Mouse (Mus musculus) liver, embryonic 13.5 days (tissue): ENCODE measurements around the gene Vsx2. TPM values are rescaled to one million over a fixed set of nuclear protein-coding genes. Genes with fewer than 3 reads are reported as not detected.
A peak's percentile ranks its signal among the peaks of the same experiment; 100 is the strongest.
"Not testable (repeated sequence)": the region's sequence is repeated elsewhere in the genome, so short reads cannot be mapped to it uniquely, and the experiment has no call there.

Experiments
- ATAC-seq: fragments of 200-750 bp; cut with Nextera tagmentation; 2 replicates; pipeline ENCODE4 v1.8.0; 2017; ENCODE audit warnings: low read depth, mild to moderate bottlenecking, moderate number of reproducible peaks, moderate library complexity
- DNase-seq: peaks from one replicate; pipeline ENCODE4 v3.0.0; 2022
- H3K27ac ChIP-seq: fragments of 300-500 bp; sonication (generic); 2 replicates; pipeline ENCODE4 v1.5.1; 2015; ENCODE audit warnings: moderate library complexity, mild to moderate bottlenecking, inconsistent platforms
- H3K27me3 ChIP-seq: fragments of 300-500 bp; sonication (generic); 2 replicates; pipeline ENCODE4 v1.6.1; 2015; ENCODE audit warnings: mild to moderate bottlenecking, inconsistent platforms
- H3K36me3 ChIP-seq: fragments of 300-500 bp; sonication (generic); 2 replicates; pipeline ENCODE4 v1.6.1; 2015; ENCODE audit warnings: mild to moderate bottlenecking, inconsistent platforms
- H3K4me1 ChIP-seq: fragments of 300-500 bp; sonication (generic); replicated peaks from 2 replicates; pipeline ENCODE4 v1.6.1; 2015; ENCODE audit warnings: inconsistent platforms
- H3K4me2 ChIP-seq: fragments of 300-500 bp; sonication (generic); 2 replicates; pipeline ENCODE4 v1.6.1; 2015; ENCODE audit warnings: inconsistent platforms, mild to moderate bottlenecking, moderate library complexity
- H3K4me3 ChIP-seq: fragments of 300-500 bp; sonication (generic); replicated peaks from 2 replicates; pipeline ENCODE4 v1.5.1; 2015; ENCODE audit warnings: mild to moderate bottlenecking, inconsistent platforms
- H3K9ac ChIP-seq: fragments of 300-500 bp; sonication (generic); 2 replicates; pipeline ENCODE4 v1.6.1; 2015; ENCODE audit warnings: mild to moderate bottlenecking, inconsistent platforms
- H3K9me3 ChIP-seq: fragments of 300-500 bp; sonication (generic); replicated peaks from 2 replicates; pipeline ENCODE4 v1.6.1; 2016; ENCODE audit warnings: inconsistent platforms
- WGBS: fragments of 180-500 bp; shearing (Covaris S2); methylation state at CpG from one replicate; pipeline ENCODE4 v1.1.7; 2015; ENCODE audit not compliant: insufficient replicate concordance; 5-methylcytosine and 5-hydroxymethylcytosine counted together
- polyA plus RNA-seq: library from polyadenylated mRNA; unstranded; fragments of >200 nt; fragmentation: Nextera tagmentation; extraction: Ambion mirVana; gene quantifications from 2 replicates; pipeline ENCODE4 v1.2.1, GENCODE M21; 2015

The Vsx2 gene
- not detected in 2 replicates for polyA plus RNA-seq

DNA sequence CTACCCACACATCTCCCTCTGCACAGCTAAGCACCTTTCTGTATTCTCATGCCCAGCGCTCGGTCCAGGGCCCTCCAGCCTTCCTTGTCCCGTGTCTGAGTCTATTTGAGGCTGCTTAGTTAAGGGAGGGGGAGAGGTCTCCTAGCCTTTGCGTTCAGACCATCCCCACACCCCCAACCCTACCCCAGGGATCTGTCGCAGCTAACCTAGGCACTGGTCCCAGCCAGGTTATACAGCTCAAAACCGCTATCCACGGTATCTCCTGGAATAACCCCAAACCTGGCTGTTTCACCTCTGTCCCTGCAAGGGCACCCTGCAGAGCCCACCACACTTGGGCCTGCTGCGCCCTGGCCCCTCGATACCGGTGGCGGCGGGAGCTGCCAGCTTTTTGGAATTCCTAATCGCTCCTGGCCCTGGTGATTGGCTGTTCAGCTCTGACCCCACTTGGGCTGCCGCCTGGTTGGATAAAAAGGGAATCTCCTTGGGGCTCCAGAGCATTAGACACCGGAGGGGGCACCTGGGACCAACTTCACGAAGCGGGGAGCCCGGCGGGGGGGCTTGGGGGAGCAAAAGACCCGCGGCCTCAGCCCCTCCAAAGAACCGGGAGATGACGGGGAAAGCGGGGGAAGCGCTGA lies at the start of gene Vsx2:
Gene Vsx2 (plus strand): TSS at position 427 of the 635 bp plus-strand sequence.
- H3K4me3 ChIP-seq = no peak within 1 kb of the TSS; the same call in 1 of the 2 replicates
- H3K9me3 ChIP-seq = no peaks in the 10 kb centered on the region
- ATAC-seq (no peak), DNase-seq (no peak)
- WGBS = 7% methylated on average over 25 of the region's 25 CpGs
- H3K27ac ChIP-seq = no peak within 1 kb of the TSS
- no peak within 1 kb of the TSS for H3K9ac ChIP-seq
- no peaks in the 10 kb centered on the region for H3K4me1 ChIP-seq
- H3K36me3 ChIP-seq = no peaks in the 10 kb centered on the region
- H3K27me3 ChIP-seq = peaks cover 92% of the 10 kb centered on the region
- H3K4me2 ChIP-seq = no peak within 1 kb of the TSS

DNA sequence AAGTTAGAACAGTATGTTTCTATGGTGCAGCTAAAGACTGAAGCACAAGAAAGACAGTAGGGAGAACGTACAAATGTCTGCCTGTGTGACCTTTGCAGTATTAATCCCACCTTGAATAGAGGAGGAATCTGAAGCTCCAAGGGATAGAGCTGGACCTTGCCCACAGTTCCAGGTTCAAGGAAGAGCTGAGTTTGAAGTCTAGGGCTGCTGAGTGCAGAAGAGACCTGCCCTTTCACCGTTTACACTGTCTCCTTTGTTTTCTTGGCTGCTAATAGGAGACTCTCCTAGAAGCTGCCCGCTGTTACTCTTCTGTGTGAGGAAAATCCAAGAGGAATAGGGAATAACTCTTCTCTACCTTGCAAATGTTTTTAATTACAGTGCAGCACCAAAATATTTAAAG lies 45.8 kb upstream of the Vsx2 start:
- Histone ChIP-seq H3K36me3 (peaks cover 14% of the 10 kb centered on the region; the same call in 1 of the 2 replicates), H3K4me1 (peaks cover 5% of the 10 kb centered on the region; the same call in 1 of the 2 replicates), H3K9me3 (no peaks in the 10 kb centered on the region), H3K9ac (no peak overlapping the region), H3K27me3 (no peaks in the 10 kb centered on the region), H3K4me3 (no peak overlapping the region), H3K4me2 (no peak overlapping the region), H3K27ac (no peak overlapping the region)
- DNase-seq = no peak
- no peak for ATAC-seq
- 67% methylated on average over 3 of the region's 3 CpGs for WGBS

- no peaks in the 10 kb centered on the region for H3K27me3 ChIP-seq
- DNase-seq (no peak), ATAC-seq (no peak)
- 70% methylated on average over 11 of the region's 11 CpGs for WGBS
- no peak overlapping the region for H3K4me2 ChIP-seq
- H3K27ac ChIP-seq = no peak overlapping the region
- no peak overlapping the region for H3K4me3 ChIP-seq
- peaks cover 14% of the 10 kb centered on the region; the same call in 1 of the 2 replicates for H3K36me3 ChIP-seq
- no peaks in the 10 kb centered on the region for H3K9me3 ChIP-seq
- H3K9ac ChIP-seq = no peak overlapping the region
- peaks cover 5% of the 10 kb centered on the region; the same call in 1 of the 2 replicates for H3K4me1 ChIP-seq
These were observed 45.2 kb upstream of the Vsx2 start for GRCm38 (mm10) chr12:84524147-84525050.

- ATAC-seq (no peak), DNase-seq (no peak)
- no peak overlapping the region for H3K27ac ChIP-seq
- no peaks in the 10 kb centered on the region for H3K9me3 ChIP-seq
- WGBS = 79% methylated on average over 12 of the region's 12 CpGs
- H3K9ac ChIP-seq = no peak overlapping the region
- H3K4me3 ChIP-seq = no peak overlapping the region
- H3K36me3 ChIP-seq = peaks cover 17% of the 10 kb centered on the region
- H3K27me3 ChIP-seq = no peaks in the 10 kb centered on the region
- H3K4me1 ChIP-seq = peaks cover 5% of the 10 kb centered on the region; the same call in 1 of the 2 replicates
- no peak overlapping the region for H3K4me2 ChIP-seq
These were observed 44.1 kb upstream of the Vsx2 start for GRCm38 (mm10) chr12:84525422-84525821.

- Histone ChIP-seq H3K4me2 (no peak overlapping the region), H3K9ac (no peak overlapping the region), H3K4me1 (0 out of 2 replicates have a peak, but pooled peaks cover 6% of the 10 kb centered on the region), H3K27me3 (no peaks in the 10 kb centered on the region), H3K4me3 (no peak overlapping the region), H3K36me3 (peaks cover 36% of the 10 kb centered on the region), H3K9me3 (no peaks in the 10 kb centered on the region), H3K27ac (no peak overlapping the region)
- no peak for ATAC-seq
- DNase-seq = no peak
- WGBS = 43% methylated on average over 5 of the region's 5 CpGs
These were observed 39.1 kb upstream of the Vsx2 start for GRCm38 (mm10) chr12:84530426-84530825.

DNA sequence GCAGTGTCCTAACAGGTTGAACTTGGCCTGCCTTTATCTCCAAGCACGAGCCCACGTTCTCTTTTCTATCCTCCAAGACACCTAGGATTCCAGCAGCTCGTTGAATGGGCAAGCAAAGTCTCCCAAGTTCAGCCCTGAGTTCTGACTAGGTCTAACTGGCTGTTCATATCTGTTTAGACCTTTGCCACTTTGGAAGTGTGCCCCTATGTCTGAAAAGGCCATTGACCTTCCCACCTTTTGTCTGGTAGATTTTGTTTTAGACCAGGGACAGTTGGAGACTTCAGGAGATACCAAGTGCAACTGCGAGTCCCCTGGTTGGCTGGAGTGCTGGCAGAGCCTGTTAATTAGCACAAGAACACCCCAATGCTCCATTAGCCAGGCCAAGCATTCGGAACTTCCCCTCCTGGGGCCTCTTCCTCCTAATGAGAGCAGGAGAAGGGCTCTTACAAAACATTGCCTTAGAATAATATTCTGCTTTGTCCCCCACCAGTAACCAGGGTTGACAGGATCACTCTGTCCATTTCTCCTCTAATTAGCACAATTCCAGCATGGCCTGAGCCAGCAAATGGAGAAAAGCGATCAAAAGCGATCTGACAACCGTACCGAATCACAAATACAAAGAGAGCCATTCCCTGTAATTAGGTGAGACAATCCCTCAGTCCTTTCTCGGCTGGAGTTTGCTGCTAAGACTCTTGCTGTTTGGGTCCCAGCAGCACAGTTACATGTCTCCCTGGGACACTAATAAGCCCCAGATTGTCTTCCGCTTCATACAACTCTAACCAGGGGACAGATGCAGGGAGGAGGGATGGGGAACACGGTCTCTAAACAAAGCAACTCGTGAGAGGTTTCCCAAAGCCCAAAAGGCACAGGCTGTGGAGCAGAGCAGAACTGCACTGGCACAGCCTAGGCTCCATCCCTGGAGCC lies 37.4 kb upstream of the Vsx2 start:
- no peak overlapping the region for H3K4me2 ChIP-seq
- H3K4me1 ChIP-seq = 0 out of 2 replicates have a peak, but pooled peaks cover 6% of the 10 kb centered on the region
- H3K27ac ChIP-seq = no peak overlapping the region
- ATAC-seq = no peak
- no peak overlapping the region for H3K4me3 ChIP-seq
- 82% methylated on average over 13 of the region's 13 CpGs for WGBS
- H3K27me3 ChIP-seq = no peaks in the 10 kb centered on the region
- peaks cover 29% of the 10 kb centered on the region for H3K36me3 ChIP-seq
- DNase-seq = no peak
- no peaks in the 10 kb centered on the region for H3K9me3 ChIP-seq
- no peak overlapping the region for H3K9ac ChIP-seq

- no peak for DNase-seq
- H3K4me3 ChIP-seq = no peak overlapping the region
- H3K27me3 ChIP-seq = no peaks in the 10 kb centered on the region
- no peak for ATAC-seq
- H3K4me1 ChIP-seq = 0 out of 2 replicates have a peak, but pooled peaks cover 6% of the 10 kb centered on the region
- no peak overlapping the region for H3K4me2 ChIP-seq
- 92% methylated on average over 8 of the region's 8 CpGs for WGBS
- H3K9ac ChIP-seq = no peak overlapping the region
- H3K27ac ChIP-seq = no peak overlapping the region
- peaks cover 29% of the 10 kb centered on the region for H3K36me3 ChIP-seq
- no peaks in the 10 kb centered on the region for H3K9me3 ChIP-seq
These were observed 36.7 kb upstream of the Vsx2 start for GRCm38 (mm10) chr12:84532830-84533199.

DNA sequence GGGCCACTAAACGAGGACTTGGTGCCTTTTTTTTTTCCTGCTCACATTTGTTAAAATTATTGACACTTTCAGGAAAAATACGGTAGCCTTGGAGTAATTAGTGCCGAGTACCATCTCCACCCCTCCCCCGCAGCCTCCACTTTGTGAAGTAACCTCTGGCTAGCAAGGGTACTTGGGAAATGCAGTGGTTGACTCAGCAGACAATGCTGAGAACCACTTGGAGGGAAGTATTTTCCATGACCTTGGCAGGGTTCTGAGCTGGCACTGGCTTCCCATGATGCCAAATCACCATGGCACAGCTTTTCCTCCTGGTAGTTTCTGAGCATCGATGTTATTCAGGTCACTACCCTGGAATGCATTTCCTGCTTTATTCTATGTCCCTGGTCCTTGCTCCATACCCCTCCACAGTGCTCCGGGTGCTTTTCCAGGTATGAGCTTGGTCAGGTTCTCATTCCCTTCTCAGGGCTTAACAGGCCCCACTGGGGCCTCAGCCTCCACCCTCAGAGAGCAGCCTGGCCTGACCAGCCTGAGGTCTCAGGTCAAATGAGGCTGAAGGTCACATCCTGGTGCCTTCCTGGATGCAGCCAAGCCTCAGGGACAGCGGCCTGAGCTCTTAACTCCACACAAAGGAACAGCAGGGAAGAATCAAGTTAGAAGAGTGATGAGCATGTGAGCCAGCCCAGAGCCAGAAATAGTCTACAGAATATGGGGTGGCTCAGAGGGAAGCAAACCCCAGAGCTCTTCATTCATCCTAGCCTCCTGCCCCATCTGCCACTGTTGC lies 35.7 kb upstream of the Vsx2 start:
- 77% methylated on average over 7 of the region's 7 CpGs for WGBS
- no peak for DNase-seq

DNA sequence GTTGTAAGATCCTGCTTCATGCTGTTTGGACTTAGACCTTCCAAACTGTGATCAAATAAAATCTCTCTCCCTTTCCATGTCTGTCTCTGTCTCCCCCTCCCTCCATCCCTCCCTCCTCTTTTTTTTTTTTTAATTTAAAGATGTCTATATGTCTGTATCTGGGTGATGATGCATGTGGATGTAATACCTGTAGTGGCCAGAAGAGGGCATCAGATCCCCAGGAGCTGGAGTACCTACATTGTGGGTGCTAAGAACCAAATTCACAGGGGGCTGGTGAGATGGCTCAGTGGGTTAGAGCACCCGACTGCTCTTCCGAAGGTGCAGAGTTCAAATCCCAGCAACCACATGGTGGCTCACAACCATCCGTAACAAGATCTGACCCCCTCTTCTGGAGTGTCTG lies 30.0 kb upstream of the Vsx2 start:
- not testable (repeated sequence) for H3K9ac ChIP-seq, H3K27ac ChIP-seq, H3K36me3 ChIP-seq, H3K4me2 ChIP-seq, H3K9me3 ChIP-seq, H3K4me3 ChIP-seq, ATAC-seq, H3K27me3 ChIP-seq, H3K4me1 ChIP-seq
- peak; percentile 21 for DNase-seq
- WGBS = 88% methylated on average over 3 of the region's 3 CpGs

More for the DNA sequence above, 35.7 kb upstream of the Vsx2 start:
- ATAC-seq = no peak
- Histone ChIP-seq H3K36me3 (peaks cover 29% of the 10 kb centered on the region), H3K9me3 (no peaks in the 10 kb centered on the region), H3K4me2 (no peak overlapping the region), H3K27ac (no peak overlapping the region), H3K4me3 (no peak overlapping the region), H3K4me1 (0 out of 2 replicates have a peak, but pooled peaks cover 6% of the 10 kb centered on the region), H3K9ac (no peak overlapping the region), H3K27me3 (no peaks in the 10 kb centered on the region)

DNA sequence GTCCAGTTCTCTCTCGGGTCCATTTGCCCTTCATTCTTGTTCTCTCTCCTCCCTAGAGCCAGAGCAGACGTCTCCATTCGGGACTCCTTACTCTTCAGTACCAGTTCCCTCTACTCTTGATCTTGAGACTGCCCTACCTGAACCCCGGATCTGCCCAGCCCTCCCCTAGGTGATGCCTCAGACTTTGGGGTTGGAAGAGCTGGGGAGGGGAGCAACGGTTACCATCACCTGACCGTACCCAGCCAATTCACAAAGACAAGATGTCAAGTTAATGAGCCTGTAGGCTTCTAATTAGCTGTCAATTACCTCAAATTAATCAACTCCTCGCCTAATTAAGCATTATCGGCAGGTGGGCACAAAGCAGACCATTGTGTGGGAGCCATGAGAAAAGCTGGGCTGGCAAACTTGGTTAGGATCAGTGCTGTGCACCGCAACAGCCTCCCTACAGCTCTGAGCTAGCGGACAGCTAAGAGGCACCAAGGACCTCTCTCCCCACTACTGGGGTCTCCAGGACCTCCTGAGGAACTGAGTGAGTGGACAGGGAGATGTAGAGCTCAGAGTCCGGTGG lies 28.1 kb upstream of the Vsx2 start:
- H3K4me2 ChIP-seq = no peak overlapping the region
- no peak overlapping the region for H3K27ac ChIP-seq
- no peaks in the 10 kb centered on the region for H3K9me3 ChIP-seq
- no peak overlapping the region for H3K4me3 ChIP-seq
- H3K27me3 ChIP-seq = no peaks in the 10 kb centered on the region
- H3K9ac ChIP-seq = no peak overlapping the region
- H3K36me3 ChIP-seq = no peaks in the 10 kb centered on the region
- ATAC-seq = no peak
- no peaks in the 10 kb centered on the region for H3K4me1 ChIP-seq
- no peak for DNase-seq
- 72% methylated on average over 11 of the region's 11 CpGs for WGBS
